Mouse (Mus musculus): ENCODE measurements around the gene Lyve1. TPM values are rescaled to one million over a fixed set of nuclear protein-coding genes. Genes with fewer than 3 reads are reported as not detected.

The Lyve1 gene
- polyA plus RNA-seq, 1 experiment, result 0.27 TPM

DNA sequence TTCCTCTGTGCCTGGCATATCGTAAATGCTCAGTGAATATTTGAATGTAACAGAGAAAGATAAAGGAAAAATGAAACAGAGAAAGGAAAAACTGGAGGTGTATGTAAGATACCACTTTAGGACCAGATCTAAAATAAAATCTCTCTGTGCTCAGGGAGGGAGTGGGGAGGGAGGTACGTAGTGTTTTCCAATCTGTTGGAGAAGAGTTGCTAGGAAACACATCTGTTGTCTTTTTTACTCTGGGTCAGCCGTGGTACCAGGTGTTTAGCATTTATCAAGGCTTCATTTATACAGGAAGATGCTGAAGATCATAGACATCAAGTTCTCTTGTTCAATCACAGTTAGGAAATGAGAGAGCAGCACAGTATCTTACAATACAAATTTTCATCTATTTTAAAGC lies 8.5 kb downstream of the Lyve1 start:
- Histone ChIP-seq H3K4me3 (ENCODE audit: control insufficient read depth, low read depth, low read length) (no peak overlapping the region), H3K36me3 (ENCODE audit: control insufficient read depth, insufficient read depth, low read length) (no peaks in the 10 kb centered on the region), H3K4me1 (ENCODE audit: control insufficient read depth, insufficient read depth, low read length) (no peaks in the 10 kb centered on the region), H3K27me3 (ENCODE audit: control insufficient read depth, insufficient read depth, low read length) (no peaks in the 10 kb centered on the region), H3K27ac (ENCODE audit: control insufficient read depth, insufficient read depth, low read depth, low read length) (no peak overlapping the region)
- TF ChIP-seq POLR2A (IDR thresholded peaks at IDR 0.05; ENCODE audit: control insufficient read depth, low read depth, low read length), result no peak
- no peak for TF ChIP-seq CTCF (IDR thresholded peaks at IDR 0.05; ENCODE audit: control insufficient read depth, insufficient read depth, insufficient replicate concordance, low read depth, low read length)

DNA sequence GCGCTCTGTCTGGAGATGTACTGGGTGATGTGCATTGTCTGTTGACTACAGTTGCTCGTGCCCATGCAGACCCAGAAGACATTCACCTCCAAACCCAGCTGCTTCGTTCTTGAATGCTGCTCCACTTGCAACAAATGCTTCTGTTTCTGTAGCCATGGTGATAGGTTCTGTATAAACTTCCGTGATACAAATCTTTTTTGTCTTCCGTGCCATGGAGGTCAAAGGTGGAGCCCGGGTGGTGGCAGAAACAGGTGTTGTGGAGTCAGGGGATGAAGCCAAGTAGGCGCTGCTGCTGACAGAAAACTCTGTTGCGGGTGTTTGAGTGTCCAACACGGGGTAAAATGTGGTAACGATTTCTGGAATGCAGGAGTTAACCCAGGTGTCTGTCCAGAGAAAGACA lies 9.4 kb downstream of the Lyve1 start:
- no peak overlapping the region for H3K27ac ChIP-seq (ENCODE audit: control insufficient read depth, insufficient read depth, low read depth, low read length)
- TF ChIP-seq CTCF (IDR thresholded peaks at IDR 0.05; ENCODE audit: control insufficient read depth, insufficient read depth, insufficient replicate concordance, low read depth, low read length) (no peak), POLR2A (IDR thresholded peaks at IDR 0.05; ENCODE audit: control insufficient read depth, low read depth, low read length) (no peak)
- H3K4me3 ChIP-seq (ENCODE audit: control insufficient read depth, low read depth, low read length), result no peak overlapping the region
- H3K4me1 ChIP-seq (ENCODE audit: control insufficient read depth, insufficient read depth, low read length), result no peaks in the 10 kb centered on the region
- H3K27me3 ChIP-seq (ENCODE audit: control insufficient read depth, insufficient read depth, low read length), result no peaks in the 10 kb centered on the region
- no peaks in the 10 kb centered on the region for H3K36me3 ChIP-seq (ENCODE audit: control insufficient read depth, insufficient read depth, low read length)

DNA sequence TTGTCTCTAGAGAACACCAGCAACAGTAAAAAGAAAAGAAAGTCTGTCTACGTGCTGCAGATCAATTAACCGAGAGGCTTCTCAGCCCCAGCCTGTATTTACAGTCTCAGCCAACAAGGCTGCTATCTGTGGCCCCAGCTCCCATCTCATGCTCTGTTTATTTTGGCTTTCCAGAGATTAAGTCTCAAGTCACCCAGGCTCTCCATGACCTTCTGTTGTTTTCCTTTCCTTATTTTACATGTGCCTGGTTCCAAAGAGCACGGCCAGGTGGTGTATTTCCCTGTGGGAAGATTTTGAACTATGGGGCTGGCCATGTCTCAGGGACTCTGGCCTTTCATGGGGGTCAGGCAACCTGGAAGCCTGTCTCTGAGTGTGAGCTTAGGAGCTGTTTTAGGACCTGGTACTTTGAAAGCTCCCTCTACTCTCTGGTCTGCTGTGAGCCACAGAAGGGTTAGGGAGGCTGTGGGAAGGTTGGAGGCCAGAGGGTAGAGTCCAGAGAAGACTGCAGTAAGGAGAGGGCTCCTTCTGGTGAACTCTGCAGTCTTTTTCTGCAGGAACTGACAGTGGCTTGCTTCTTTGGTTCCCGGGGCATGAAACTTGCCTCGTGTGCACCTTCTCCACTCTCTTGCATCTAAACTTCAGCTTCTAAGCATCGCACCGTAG lies 11.4 kb downstream of the Lyve1 start:
- H3K4me1 ChIP-seq (ENCODE audit: control insufficient read depth, insufficient read depth, low read length), result no peaks in the 10 kb centered on the region
- no peaks in the 10 kb centered on the region for H3K36me3 ChIP-seq (ENCODE audit: control insufficient read depth, insufficient read depth, low read length)
- no peak overlapping the region for H3K4me3 ChIP-seq (ENCODE audit: control insufficient read depth, low read depth, low read length)
- no peaks in the 10 kb centered on the region for H3K27me3 ChIP-seq (ENCODE audit: control insufficient read depth, insufficient read depth, low read length)
- H3K27ac ChIP-seq (ENCODE audit: control insufficient read depth, insufficient read depth, low read depth, low read length), result no peak overlapping the region
- TF ChIP-seq POLR2A (IDR thresholded peaks at IDR 0.05; ENCODE audit: control insufficient read depth, low read depth, low read length) (no peak), CTCF (IDR thresholded peaks at IDR 0.05; ENCODE audit: control insufficient read depth, insufficient read depth, insufficient replicate concordance, low read depth, low read length) (no peak)

DNA sequence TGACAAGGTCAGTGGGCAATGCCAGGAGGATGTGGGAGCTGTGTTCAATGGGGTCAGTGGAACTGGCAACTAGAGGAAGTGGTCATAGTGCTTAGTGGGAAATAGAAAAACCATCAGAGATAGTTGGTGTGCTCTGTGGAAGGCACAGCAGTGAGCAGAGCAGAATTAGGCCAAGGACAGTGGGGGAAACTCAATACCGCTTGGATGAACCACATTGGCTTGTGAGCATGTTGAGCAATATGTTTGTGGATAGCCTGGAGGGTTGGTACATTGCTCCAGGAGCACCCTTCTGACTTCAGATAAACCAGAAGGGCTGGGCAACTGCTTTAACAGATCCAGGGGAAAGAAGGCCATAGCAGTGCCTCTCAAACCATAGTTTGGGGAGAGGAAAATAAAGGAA lies 14.7 kb downstream of the Lyve1 start:
- Histone ChIP-seq H3K27ac (ENCODE audit: control insufficient read depth, insufficient read depth, low read depth, low read length) (no peak overlapping the region), H3K4me1 (ENCODE audit: control insufficient read depth, insufficient read depth, low read length) (peaks cover under 1% of the 10 kb centered on the region; the same call in 1 of the 2 replicates), H3K27me3 (ENCODE audit: control insufficient read depth, insufficient read depth, low read length) (no peaks in the 10 kb centered on the region), H3K4me3 (ENCODE audit: control insufficient read depth, low read depth, low read length) (no peak overlapping the region), H3K36me3 (ENCODE audit: control insufficient read depth, insufficient read depth, low read length) (no peaks in the 10 kb centered on the region)
- TF ChIP-seq CTCF (IDR thresholded peaks at IDR 0.05; ENCODE audit: control insufficient read depth, insufficient read depth, insufficient replicate concordance, low read depth, low read length) (no peak), POLR2A (IDR thresholded peaks at IDR 0.05; ENCODE audit: control insufficient read depth, low read depth, low read length) (no peak)

GRCm38 (mm10) chr7:110847321-110847720 lies 15.7 kb downstream of the Lyve1 start:
- Histone ChIP-seq H3K27ac (ENCODE audit: control insufficient read depth, insufficient read depth, low read depth, low read length) (no peak overlapping the region), H3K27me3 (ENCODE audit: control insufficient read depth, insufficient read depth, low read length) (no peaks in the 10 kb centered on the region), H3K4me3 (ENCODE audit: control insufficient read depth, low read depth, low read length) (no peak overlapping the region), H3K4me1 (ENCODE audit: control insufficient read depth, insufficient read depth, low read length) (peaks cover 4% of the 10 kb centered on the region), H3K36me3 (ENCODE audit: control insufficient read depth, insufficient read depth, low read length) (no peaks in the 10 kb centered on the region)
- TF ChIP-seq POLR2A (IDR thresholded peaks at IDR 0.05; ENCODE audit: control insufficient read depth, low read depth, low read length), result no peak
- no peak for TF ChIP-seq CTCF (IDR thresholded peaks at IDR 0.05; ENCODE audit: control insufficient read depth, insufficient read depth, insufficient replicate concordance, low read depth, low read length)

DNA sequence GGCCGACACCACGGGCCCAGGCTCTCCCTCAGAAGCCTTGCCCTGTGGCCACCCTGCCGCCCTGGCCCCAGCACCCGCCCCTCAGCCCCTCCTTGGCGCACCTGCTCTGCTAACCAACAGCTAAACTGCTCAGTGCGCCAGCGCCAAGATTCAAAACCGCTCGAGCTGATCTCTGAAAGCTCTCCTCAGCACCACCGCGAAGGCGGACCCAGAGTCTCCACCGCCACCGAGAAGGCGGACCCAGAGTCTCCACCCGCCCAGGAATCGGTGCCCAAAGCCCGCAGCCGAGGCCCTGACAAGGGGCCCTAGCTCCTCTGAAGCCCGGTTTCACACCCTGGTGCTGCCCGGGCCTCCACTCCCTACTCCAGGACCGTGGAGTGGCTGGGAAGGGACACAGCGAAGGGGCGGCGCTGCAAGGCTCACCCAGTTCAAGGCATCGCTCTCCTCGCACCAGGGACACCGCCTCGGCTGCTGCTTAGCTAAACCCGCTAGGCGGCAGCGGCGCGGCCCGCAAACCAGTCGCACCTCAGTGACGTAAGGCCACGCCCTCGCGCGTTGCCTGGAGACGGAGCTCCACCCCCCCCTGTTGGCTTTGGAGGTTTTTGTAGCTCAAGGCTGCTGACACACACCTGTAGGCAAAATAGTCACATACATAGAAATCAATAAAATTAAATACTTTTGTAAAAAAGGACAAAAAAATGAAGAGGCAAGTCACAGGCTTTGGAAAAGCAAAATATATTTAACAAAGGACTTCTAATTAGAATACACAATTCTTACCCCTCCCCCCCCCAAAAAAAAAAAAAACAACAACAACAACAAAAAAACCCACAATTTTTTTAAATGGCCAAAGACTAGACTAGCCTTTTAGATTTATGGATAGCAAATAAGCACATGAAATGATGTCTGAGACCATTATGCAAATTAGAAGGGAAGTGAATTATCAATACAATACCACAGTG lies 18.8 kb downstream of the Lyve1 start, which contains the start of gene Rnf141:
TSS of gene Rnf141 (minus strand) at position 542 of the 959 bp plus-strand sequence.
- H3K27ac ChIP-seq (ENCODE audit: control insufficient read depth, insufficient read depth, low read depth, low read length), result peak within 1 kb of the TSS; percentile 89
- no peaks in the 10 kb centered on the region for H3K27me3 ChIP-seq (ENCODE audit: control insufficient read depth, insufficient read depth, low read length)
- peaks cover 5% of the 10 kb centered on the region for H3K4me1 ChIP-seq (ENCODE audit: control insufficient read depth, insufficient read depth, low read length)
- TF ChIP-seq CTCF (IDR thresholded peaks at IDR 0.05; ENCODE audit: control insufficient read depth, insufficient read depth, insufficient replicate concordance, low read depth, low read length) (peak; percentile 41; the same call in 1 of the 2 replicates), POLR2A (IDR thresholded peaks at IDR 0.05; ENCODE audit: control insufficient read depth, low read depth, low read length) (peak; percentile 95)
- no peaks in the 10 kb centered on the region for H3K36me3 ChIP-seq (ENCODE audit: control insufficient read depth, insufficient read depth, low read length)
- peak within 1 kb of the TSS; percentile 99 for H3K4me3 ChIP-seq (ENCODE audit: control insufficient read depth, low read depth, low read length)

- H3K4me1 ChIP-seq (ENCODE audit: control insufficient read depth, insufficient read depth, low read length), result peaks cover 5% of the 10 kb centered on the region
- H3K4me3 ChIP-seq (ENCODE audit: control insufficient read depth, low read depth, low read length), result no peak overlapping the region
- no peak overlapping the region for H3K27ac ChIP-seq (ENCODE audit: control insufficient read depth, insufficient read depth, low read depth, low read length)
- no peaks in the 10 kb centered on the region for H3K36me3 ChIP-seq (ENCODE audit: control insufficient read depth, insufficient read depth, low read length)
- H3K27me3 ChIP-seq (ENCODE audit: control insufficient read depth, insufficient read depth, low read length), result no peaks in the 10 kb centered on the region
- no peak for TF ChIP-seq CTCF (IDR thresholded peaks at IDR 0.05; ENCODE audit: control insufficient read depth, insufficient read depth, insufficient replicate concordance, low read depth, low read length)
- TF ChIP-seq POLR2A (IDR thresholded peaks at IDR 0.05; ENCODE audit: control insufficient read depth, low read depth, low read length), result no peak
These were observed 22.7 kb downstream of the Lyve1 start for GRCm38 (mm10) chr7:110840332-110840731.

Measured in testis, adult 2 months (tissue).